ENCODE assay signal across 25 mouse cellular contexts in the genomic region with DNA sequence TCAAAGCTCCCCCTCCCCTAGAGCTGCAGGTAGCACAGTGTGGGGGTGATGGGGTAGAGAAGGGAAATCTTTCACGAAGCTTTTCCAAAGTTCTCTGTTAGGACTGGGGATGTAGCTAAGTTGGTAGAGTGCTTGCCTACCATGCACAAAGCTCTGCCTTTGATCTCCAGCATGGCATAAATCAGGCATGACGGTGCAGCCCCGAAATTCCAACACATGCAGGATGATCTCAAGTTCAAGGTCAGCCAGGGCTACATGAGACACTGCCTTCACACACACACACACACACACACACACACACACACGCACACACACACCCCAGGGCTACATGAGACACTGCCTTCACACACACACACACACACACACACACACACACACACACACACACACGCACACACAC.
DNase-seq lines count a peak whose midpoint lies in the region; ATAC-seq lines count a peak whose summit lies in the region.
"Had no signal": no experiment of that assay in that cellular context is flagged by ENCODE, and none has a peak within 500 bp of the region (broad histone marks: within the 10 kb centered on the region; RNA-seq: fewer than 3 reads in every experiment).

No protein-coding gene starts in this region.

- no peaks in the 10 kb centered on the region for H3K27me3 ChIP-seq in heart, embryonic 13.5 days (replicated peaks)
- no peaks in the 10 kb centered on the region for H3K27me3 ChIP-seq in kidney, embryonic 16.5 days (ENCODE audit: insufficient read depth, low read length)
- no peaks in the 10 kb centered on the region for H3K27me3 ChIP-seq in kidney, embryonic 14.5 days (ENCODE audit: control insufficient read depth, insufficient read depth, low read length)
- H3K27me3 ChIP-seq: CH12.LX; forebrain, embryonic 13.5 days; hindbrain, embryonic 13.5 days; intestine, embryonic 15.5 days had no signal

- H3K4me1 ChIP-seq in heart, embryonic 13.5 days = peaks cover 25% of the 10 kb centered on the region
- H3K4me1 ChIP-seq in kidney, embryonic 16.5 days (ENCODE audit: insufficient read depth, low read length) = 0 out of 2 replicates have a peak, but pooled peaks cover 8% of the 10 kb centered on the region
- peaks cover 8% of the 10 kb centered on the region; the same call in 1 of the 2 replicates for H3K4me1 ChIP-seq in kidney, embryonic 14.5 days (ENCODE audit: control insufficient read depth, insufficient read depth, low read length)
- H3K4me1 ChIP-seq: hindbrain, embryonic 10.5 days; intestine, embryonic 15.5 days had no signal

- no peaks in the 10 kb centered on the region for H3K36me3 ChIP-seq in heart, embryonic 13.5 days
- no peaks in the 10 kb centered on the region for H3K36me3 ChIP-seq in kidney, embryonic 16.5 days (ENCODE audit: insufficient read depth, low read length)
- H3K36me3 ChIP-seq in kidney, embryonic 14.5 days (ENCODE audit: control insufficient read depth, insufficient read depth, low read length) = no peaks in the 10 kb centered on the region
- H3K36me3 ChIP-seq: forebrain, embryonic 10.5 days; G1E; hindbrain, embryonic 10.5 days; hindbrain, embryonic 13.5 days; intestine, embryonic 15.5 days had no signal

- ATAC-seq in heart, embryonic 13.5 days (ENCODE audit: extremely low read depth, insufficient number of reproducible peaks, low FRiP score, low TSS enrichment) = no peak
- peak; percentile 31; the same call in 1 of the 2 replicates for ATAC-seq in kidney, embryonic 16.5 days (ENCODE audit: low FRiP score, low TSS enrichment)
- ATAC-seq in kidney, embryonic 14.5 days (ENCODE audit: low FRiP score, low TSS enrichment) = no peak
- ATAC-seq: forebrain, embryonic 13.5 days; forebrain, embryonic 16.5 days; hindbrain, embryonic 16.5 days; intestine, embryonic 15.5 days; Patski had no signal

- 67% methylated on average over 5 of the region's 5 CpGs for WGBS in heart, embryonic 13.5 days
- WGBS in kidney, embryonic 16.5 days = 35% methylated on average over 5 of the region's 5 CpGs
- WGBS in kidney, embryonic 14.5 days = 50% methylated on average over 5 of the region's 5 CpGs

- no peaks in the 10 kb centered on the region for H3K9me3 ChIP-seq in heart, embryonic 13.5 days
- H3K9me3 ChIP-seq in kidney, embryonic 16.5 days (ENCODE audit: low read length) = no peaks in the 10 kb centered on the region
- H3K9me3 ChIP-seq in kidney, embryonic 14.5 days (ENCODE audit: control insufficient read depth, low read length) = no peaks in the 10 kb centered on the region
- H3K9me3 ChIP-seq: forebrain, embryonic 10.5 days; forebrain, embryonic 13.5 days; hindbrain, embryonic 10.5 days; hindbrain, embryonic 13.5 days; intestine, embryonic 15.5 days had no signal

- H3K4me3 ChIP-seq in heart, embryonic 13.5 days = no peak overlapping the region
- no peak overlapping the region for H3K4me3 ChIP-seq in kidney, embryonic 16.5 days (ENCODE audit: low read length)
- H3K4me3 ChIP-seq in kidney, embryonic 14.5 days (ENCODE audit: low read length) = no peak overlapping the region
- H3K4me3 ChIP-seq: forebrain, embryonic 10.5 days; forebrain, embryonic 13.5 days; heart, adult 2 months; hindbrain, embryonic 10.5 days; hindbrain, embryonic 13.5 days; intestine, embryonic 15.5 days had no signal

- H3K9ac ChIP-seq in heart, embryonic 13.5 days = no peak overlapping the region
- no peak overlapping the region for H3K9ac ChIP-seq in kidney, embryonic 16.5 days (replicated peaks; ENCODE audit: low read length)
- H3K9ac ChIP-seq in kidney, embryonic 14.5 days (ENCODE audit: low read depth, low read length) = no peak overlapping the region
- H3K9ac ChIP-seq: forebrain, embryonic 13.5 days; hindbrain, embryonic 13.5 days; intestine, embryonic 15.5 days had no signal

- H3K27ac ChIP-seq in heart, embryonic 13.5 days (replicated peaks) = 0 out of 2 replicates have a peak overlapping the region, but pooled peaks have one; percentile 3
- H3K27ac ChIP-seq in kidney, embryonic 16.5 days (ENCODE audit: low read length) = no peak overlapping the region
- H3K27ac ChIP-seq in kidney, embryonic 14.5 days (ENCODE audit: low read depth, low read length) = no peak overlapping the region
- H3K27ac ChIP-seq: forebrain, embryonic 10.5 days; forebrain, embryonic 13.5 days; heart, adult 2 months; hindbrain, embryonic 10.5 days; hindbrain, embryonic 13.5 days; intestine, embryonic 15.5 days had no signal

- H3K4me2 ChIP-seq in heart, embryonic 13.5 days = no peak overlapping the region
- no peak overlapping the region for H3K4me2 ChIP-seq in kidney, embryonic 16.5 days (replicated peaks; ENCODE audit: low read depth, low read length)
- H3K4me2 ChIP-seq in kidney, embryonic 14.5 days (replicated peaks; ENCODE audit: low read depth, low read length) = no peak overlapping the region
- H3K4me2 ChIP-seq: forebrain, embryonic 13.5 days; heart, embryonic 11.5 days; hindbrain, embryonic 13.5 days; intestine, embryonic 15.5 days had no signal

- DNase-seq in adrenal gland, adult 2 months = peak; percentile 66
- DNase-seq in adrenal gland, postnatal 25 days = no peak
- no peak for DNase-seq in heart, adult 8-10 months (ENCODE audit: low spot score)
- DNase-seq: B cell, adult 2 months; cerebellum, adult 18-20 months; cerebellum, adult 9-10 months; cerebellum, postnatal 14 days; gastrocnemius, postnatal 25 days; heart, adult 2 months; kidney, adult 11 months; kidney, adult 8-10 months had no signal
